Mouse (Mus musculus): ENCODE measurements at regions not wholly inside any gene's neighbourhood (a gene's known extent, or its start where the extent isn't known, plus 50 kb on each side); places are given as distances from the start of the nearest gene placed in this dataset.

DNA sequence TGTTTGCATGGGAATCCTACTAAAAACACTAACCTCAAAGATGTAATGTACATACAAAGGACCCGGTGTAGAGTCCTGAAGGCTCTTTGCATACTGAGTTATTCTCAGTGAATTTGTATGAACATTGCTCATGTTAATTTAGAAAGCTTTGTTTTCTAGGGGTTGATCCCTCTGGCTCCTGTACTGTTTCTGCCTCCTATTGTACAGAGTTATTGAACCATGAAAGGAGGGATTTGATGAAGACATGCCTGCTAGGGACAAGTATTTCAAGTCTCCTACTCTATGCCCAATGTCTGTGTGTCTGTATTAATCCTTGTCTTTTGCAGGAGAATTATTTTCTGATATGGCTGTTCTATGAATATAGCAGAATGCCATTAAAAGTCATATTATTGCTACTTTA, 1425.1 kb downstream of the Fam181b start:
- Histone ChIP-seq H3K9ac (ENCODE audit: low read length) (no peak overlapping the region), H3K4me3 (ENCODE audit: low read depth, low read length) (no peak overlapping the region), H3K36me3 (ENCODE audit: control insufficient read depth, insufficient read depth, low read length) (no peaks in the 10 kb centered on the region), H3K4me2 (ENCODE audit: low read depth) (no peak overlapping the region), H3K4me1 (ENCODE audit: control insufficient read depth, insufficient read depth, low read length) (no peaks in the 10 kb centered on the region), H3K27ac (ENCODE audit: low read depth, low read length) (no peak overlapping the region), H3K27me3 (ENCODE audit: control insufficient read depth, insufficient read depth, low read length) (no peaks in the 10 kb centered on the region), H3K9me3 (ENCODE audit: control insufficient read depth, low read length) (no peaks in the 10 kb centered on the region)
- ATAC-seq (ENCODE audit: insufficient read depth, low FRiP score, low TSS enrichment) (no peak), DNase-seq (ENCODE audit: low spot score) (no peak)
- WGBS, result 87% methylated on average over 1 of the region's 1 CpGs

DNA sequence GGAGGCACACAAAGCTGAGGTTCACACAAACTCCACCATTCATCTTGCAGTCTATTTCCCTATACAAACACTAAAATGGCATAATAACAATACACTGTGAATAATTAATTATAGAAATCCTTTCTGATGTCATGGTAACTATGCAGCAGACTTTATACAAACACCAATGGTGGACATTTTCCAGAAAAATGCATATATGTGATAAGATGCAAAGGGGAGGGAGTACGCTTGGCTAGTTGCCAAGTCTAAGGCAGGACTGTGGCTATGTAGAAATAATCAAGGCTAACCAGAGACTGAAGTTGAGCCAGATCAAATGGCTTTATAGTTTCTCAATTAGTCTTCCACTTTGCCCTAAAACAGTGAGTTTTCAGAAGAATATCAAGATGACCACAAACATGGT, 1437.3 kb downstream of the Fam181b start:
- Histone ChIP-seq H3K9me3 (ENCODE audit: control insufficient read depth, low read length) (no peaks in the 10 kb centered on the region), H3K9ac (ENCODE audit: low read length) (no peak overlapping the region), H3K27ac (ENCODE audit: low read depth, low read length) (no peak overlapping the region), H3K4me2 (ENCODE audit: low read depth) (no peak overlapping the region), H3K4me1 (ENCODE audit: control insufficient read depth, insufficient read depth, low read length) (no peaks in the 10 kb centered on the region), H3K27me3 (ENCODE audit: control insufficient read depth, insufficient read depth, low read length) (no peaks in the 10 kb centered on the region), H3K36me3 (ENCODE audit: control insufficient read depth, insufficient read depth, low read length) (no peaks in the 10 kb centered on the region), H3K4me3 (ENCODE audit: low read depth, low read length) (no peak overlapping the region)
- 92% methylated on average over 1 of the region's 1 CpGs for WGBS
- no peak for ATAC-seq (ENCODE audit: insufficient read depth, low FRiP score, low TSS enrichment)
- DNase-seq (ENCODE audit: low spot score), result no peak

DNA sequence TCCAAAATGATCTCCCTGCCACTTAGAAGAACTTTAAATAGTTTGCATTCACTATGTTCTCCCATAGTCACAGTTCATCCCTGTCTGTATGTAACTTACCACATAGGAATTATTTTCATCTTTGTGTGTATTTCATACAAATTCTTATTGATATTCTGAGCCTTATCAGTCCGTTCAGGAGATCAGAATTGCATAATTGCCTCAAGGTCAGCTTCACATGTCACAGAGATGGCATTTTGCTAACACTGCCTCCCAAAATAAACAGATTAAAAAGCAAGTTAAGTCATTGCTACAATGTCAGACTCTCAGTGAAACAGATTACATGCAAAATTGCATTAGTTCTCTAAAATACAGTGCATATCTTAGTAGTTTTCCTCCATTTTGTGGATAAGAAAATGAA, 1452.9 kb downstream of the Fam181b start:
- Histone ChIP-seq H3K4me2 (ENCODE audit: low read depth) (no peak overlapping the region), H3K9me3 (ENCODE audit: control insufficient read depth, low read length) (no peaks in the 10 kb centered on the region), H3K4me3 (ENCODE audit: low read depth, low read length) (no peak overlapping the region), H3K27ac (ENCODE audit: low read depth, low read length) (no peak overlapping the region), H3K36me3 (ENCODE audit: control insufficient read depth, insufficient read depth, low read length) (no peaks in the 10 kb centered on the region), H3K9ac (ENCODE audit: low read length) (no peak overlapping the region), H3K4me1 (ENCODE audit: control insufficient read depth, insufficient read depth, low read length) (no peaks in the 10 kb centered on the region), H3K27me3 (ENCODE audit: control insufficient read depth, insufficient read depth, low read length) (no peaks in the 10 kb centered on the region)
- ATAC-seq (ENCODE audit: insufficient read depth, low FRiP score, low TSS enrichment) (no peak), DNase-seq (ENCODE audit: low spot score) (no peak)
- 72% methylated on average over 1 of the region's 1 CpGs for whole genome bisulfite sequencing

DNA sequence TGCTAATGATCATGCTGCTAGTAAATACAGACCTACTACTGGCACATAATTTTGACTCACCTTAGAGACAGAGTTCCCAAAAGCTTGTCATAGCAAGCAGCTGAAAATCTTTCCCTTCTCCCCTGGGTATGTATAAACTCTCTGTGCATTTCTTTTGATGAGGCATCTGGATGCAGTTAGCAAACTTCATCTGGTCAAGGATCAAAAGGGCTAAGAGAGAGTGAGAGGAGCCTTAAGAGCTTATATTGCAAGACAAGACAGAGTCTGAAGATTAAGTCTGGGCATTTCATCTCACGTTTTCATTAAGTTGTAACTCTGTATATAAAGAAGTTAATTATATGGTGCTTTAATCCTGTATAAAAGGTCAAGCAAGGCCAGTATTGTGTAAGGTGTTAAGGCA, 1468.7 kb downstream of the Fam181b start:
- DNase-seq (ENCODE audit: low spot score), result no peak

DNA sequence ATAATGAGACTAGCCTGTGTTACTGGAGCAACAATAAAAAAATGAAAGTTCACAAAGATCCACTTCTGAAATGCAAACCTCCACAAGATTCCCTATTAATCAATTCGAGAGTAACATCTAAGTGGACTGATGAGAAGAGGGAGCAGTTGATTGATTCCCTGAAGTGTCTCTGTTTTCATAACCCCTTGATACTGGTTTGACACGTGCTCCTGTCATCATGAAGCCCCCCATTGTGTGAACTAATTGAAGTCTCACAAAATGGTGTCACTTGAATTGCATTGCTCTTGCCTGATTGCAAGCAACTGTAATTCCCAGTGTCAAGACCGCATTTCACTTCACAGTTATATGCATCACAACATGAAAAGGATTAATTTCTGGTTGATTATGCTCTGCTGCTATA, 1501.8 kb downstream of the Fam181b start:
- DNase-seq (ENCODE audit: low spot score), result no peak
- no peak overlapping the region for H3K4me2 ChIP-seq (ENCODE audit: low read depth)
- no peak overlapping the region for H3K9ac ChIP-seq (ENCODE audit: low read length)
- no peaks in the 10 kb centered on the region for H3K27me3 ChIP-seq (ENCODE audit: control insufficient read depth, insufficient read depth, low read length)
- H3K4me1 ChIP-seq (ENCODE audit: control insufficient read depth, insufficient read depth, low read length), result no peaks in the 10 kb centered on the region
- H3K36me3 ChIP-seq (ENCODE audit: control insufficient read depth, insufficient read depth, low read length), result no peaks in the 10 kb centered on the region
- H3K27ac ChIP-seq (ENCODE audit: low read depth, low read length), result no peak overlapping the region
- H3K9me3 ChIP-seq (ENCODE audit: control insufficient read depth, low read length), result no peaks in the 10 kb centered on the region
- ATAC-seq (ENCODE audit: insufficient read depth, low FRiP score, low TSS enrichment), result no peak
- no peak overlapping the region for H3K4me3 ChIP-seq (ENCODE audit: low read depth, low read length)
- 51% methylated on average over 3 of the region's 3 CpGs for whole genome bisulfite sequencing

More for the DNA sequence above, 1468.7 kb downstream of the Fam181b start:
- no peak for ATAC-seq (ENCODE audit: insufficient read depth, low FRiP score, low TSS enrichment)
- Histone ChIP-seq H3K4me3 (ENCODE audit: low read depth, low read length) (no peak overlapping the region), H3K27ac (ENCODE audit: low read depth, low read length) (no peak overlapping the region), H3K9me3 (ENCODE audit: control insufficient read depth, low read length) (no peaks in the 10 kb centered on the region), H3K27me3 (ENCODE audit: control insufficient read depth, insufficient read depth, low read length) (no peaks in the 10 kb centered on the region), H3K4me2 (ENCODE audit: low read depth) (no peak overlapping the region), H3K9ac (ENCODE audit: low read length) (no peak overlapping the region), H3K4me1 (ENCODE audit: control insufficient read depth, insufficient read depth, low read length) (no peaks in the 10 kb centered on the region), H3K36me3 (ENCODE audit: control insufficient read depth, insufficient read depth, low read length) (no peaks in the 10 kb centered on the region)
- 45% methylated on average over 1 of the region's 1 CpGs for WGBS

DNA sequence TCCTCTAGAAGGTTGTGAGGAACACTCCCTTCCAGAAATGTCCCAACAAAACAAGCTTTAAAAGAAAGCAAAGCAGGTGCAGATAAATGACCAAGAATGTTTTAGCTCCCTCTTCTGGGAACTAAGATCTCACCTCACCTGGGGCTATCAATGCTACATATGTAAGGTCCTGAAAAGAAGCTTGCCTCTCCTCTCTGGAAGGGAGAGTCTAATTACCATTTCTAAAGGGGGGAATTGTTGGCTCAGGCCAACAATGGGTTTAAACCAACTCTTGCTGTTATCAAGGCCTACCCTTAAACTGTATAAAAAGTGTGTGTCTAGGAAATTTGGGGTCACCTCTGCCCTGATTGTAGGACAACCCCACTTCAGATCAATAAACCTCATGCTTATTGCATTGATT, 1508.1 kb downstream of the Fam181b start:
- H3K4me2 ChIP-seq (ENCODE audit: low read depth), result no peak overlapping the region
- H3K36me3 ChIP-seq (ENCODE audit: control insufficient read depth, insufficient read depth, low read length), result no peaks in the 10 kb centered on the region
- H3K9me3 ChIP-seq (ENCODE audit: control insufficient read depth, low read length), result no peaks in the 10 kb centered on the region
- DNase-seq (ENCODE audit: low spot score) (no peak), ATAC-seq (ENCODE audit: insufficient read depth, low FRiP score, low TSS enrichment) (no peak)
- no peak overlapping the region for H3K9ac ChIP-seq (ENCODE audit: low read length)
- no peak overlapping the region for H3K4me3 ChIP-seq (ENCODE audit: low read depth, low read length)
- H3K4me1 ChIP-seq (ENCODE audit: control insufficient read depth, insufficient read depth, low read length), result no peaks in the 10 kb centered on the region
- no peak overlapping the region for H3K27ac ChIP-seq (ENCODE audit: low read depth, low read length)
- no peaks in the 10 kb centered on the region for H3K27me3 ChIP-seq (ENCODE audit: control insufficient read depth, insufficient read depth, low read length)

DNA sequence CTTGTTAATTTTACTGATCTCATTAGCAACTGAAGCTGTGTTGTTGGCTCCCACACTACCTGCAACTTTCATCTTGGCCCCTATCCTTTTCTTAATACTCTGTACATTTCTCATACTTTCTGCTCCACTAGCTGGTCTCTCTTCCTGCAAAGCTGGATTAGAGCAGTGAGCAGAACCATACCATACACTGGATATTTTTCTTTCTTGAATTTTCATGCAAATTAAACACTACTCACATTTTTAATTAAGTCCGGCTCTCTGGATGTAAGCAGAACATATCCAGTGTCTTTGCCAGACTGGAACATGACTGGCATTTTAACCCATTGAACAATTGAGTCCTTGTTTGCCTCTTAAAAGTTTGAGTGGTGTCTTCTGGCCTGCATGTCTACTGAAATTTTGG, 1515.0 kb downstream of the Fam181b start:
- Histone ChIP-seq H3K9ac (ENCODE audit: low read length) (no peak overlapping the region), H3K36me3 (ENCODE audit: control insufficient read depth, insufficient read depth, low read length) (no peaks in the 10 kb centered on the region), H3K9me3 (ENCODE audit: control insufficient read depth, low read length) (no peaks in the 10 kb centered on the region), H3K4me1 (ENCODE audit: control insufficient read depth, insufficient read depth, low read length) (no peaks in the 10 kb centered on the region), H3K27me3 (ENCODE audit: control insufficient read depth, insufficient read depth, low read length) (no peaks in the 10 kb centered on the region), H3K4me2 (ENCODE audit: low read depth) (no peak overlapping the region), H3K27ac (ENCODE audit: low read depth, low read length) (no peak overlapping the region), H3K4me3 (ENCODE audit: low read depth, low read length) (no peak overlapping the region)
- WGBS, result 87% methylated on average over 1 of the region's 1 CpGs
- no peak for DNase-seq (ENCODE audit: low spot score)
- ATAC-seq (ENCODE audit: insufficient read depth, low FRiP score, low TSS enrichment), result no peak

DNA sequence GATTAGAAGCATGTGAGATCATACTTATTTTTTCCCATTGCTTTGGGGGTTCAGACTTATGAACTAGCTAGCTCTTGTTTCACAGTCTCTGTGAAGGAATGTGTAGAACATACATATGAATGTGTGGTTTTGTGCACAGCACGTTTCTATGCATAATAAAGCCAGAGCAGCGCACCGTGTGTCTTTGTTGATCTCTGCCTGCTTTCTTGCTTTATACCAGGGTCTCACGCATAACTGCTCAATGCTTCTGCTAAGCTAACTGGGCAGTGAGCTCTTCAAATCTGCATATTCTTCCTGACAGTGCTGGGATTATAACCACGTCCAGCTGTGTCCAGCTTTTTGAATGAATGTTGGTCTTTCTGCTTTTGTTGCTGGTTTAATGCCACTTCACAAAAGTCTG, 1539.3 kb downstream of the Fam181b start:
- no peak overlapping the region for H3K9ac ChIP-seq (ENCODE audit: low read length)
- no peak overlapping the region for H3K4me3 ChIP-seq (ENCODE audit: low read depth, low read length)
- H3K4me1 ChIP-seq (ENCODE audit: control insufficient read depth, insufficient read depth, low read length), result no peaks in the 10 kb centered on the region
- DNase-seq (ENCODE audit: low spot score) (no peak), ATAC-seq (ENCODE audit: insufficient read depth, low FRiP score, low TSS enrichment) (no peak)
- H3K4me2 ChIP-seq (ENCODE audit: low read depth), result no peak overlapping the region
- no peaks in the 10 kb centered on the region for H3K36me3 ChIP-seq (ENCODE audit: control insufficient read depth, insufficient read depth, low read length)
- 73% methylated on average over 5 of the region's 5 CpGs for WGBS
- no peaks in the 10 kb centered on the region for H3K27me3 ChIP-seq (ENCODE audit: control insufficient read depth, insufficient read depth, low read length)
- H3K27ac ChIP-seq (ENCODE audit: low read depth, low read length), result no peak overlapping the region
- no peaks in the 10 kb centered on the region for H3K9me3 ChIP-seq (ENCODE audit: control insufficient read depth, low read length)

DNA sequence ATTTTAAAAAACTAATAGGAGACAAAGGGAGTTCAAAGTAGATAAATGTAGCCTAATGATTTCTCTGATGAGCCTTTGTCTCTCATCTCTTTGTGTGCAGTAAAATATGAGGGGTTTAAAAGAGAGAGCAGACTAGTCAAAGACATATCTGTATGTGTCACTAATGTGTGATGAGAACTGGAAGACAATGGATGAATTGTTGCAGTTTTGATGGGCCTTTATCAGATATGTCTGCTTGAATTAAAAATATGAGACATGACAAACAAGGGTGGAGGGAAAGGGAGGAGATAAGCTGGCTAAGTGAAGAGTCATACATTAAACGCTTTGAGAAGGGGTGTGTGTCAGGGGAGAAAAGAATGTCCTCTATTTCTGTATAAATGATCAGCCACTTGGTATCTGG, 1544.9 kb downstream of the Fam181b start:
- no peak overlapping the region for H3K4me3 ChIP-seq (ENCODE audit: low read depth, low read length)
- no peak overlapping the region for H3K4me2 ChIP-seq (ENCODE audit: low read depth)
- H3K9ac ChIP-seq (ENCODE audit: low read length), result no peak overlapping the region
- H3K4me1 ChIP-seq (ENCODE audit: control insufficient read depth, insufficient read depth, low read length), result no peaks in the 10 kb centered on the region
- no peaks in the 10 kb centered on the region for H3K9me3 ChIP-seq (ENCODE audit: control insufficient read depth, low read length)
- DNase-seq (ENCODE audit: low spot score) (no peak), ATAC-seq (ENCODE audit: insufficient read depth, low FRiP score, low TSS enrichment) (no peak)
- no peaks in the 10 kb centered on the region for H3K36me3 ChIP-seq (ENCODE audit: control insufficient read depth, insufficient read depth, low read length)
- H3K27me3 ChIP-seq (ENCODE audit: control insufficient read depth, insufficient read depth, low read length), result no peaks in the 10 kb centered on the region
- WGBS, result 71% methylated on average over 1 of the region's 1 CpGs
- H3K27ac ChIP-seq (ENCODE audit: low read depth, low read length), result no peak overlapping the region
